Mouse (Mus musculus) myocyte (in vitro differentiated cells): Measurements from ENCODE around the gene Mpg.

Source experiments
- E2F4 ChIP-seq: IDR thresholded peaks from one replicate; pipeline ENCODE4 v1.6.1; 2011; ENCODE audit warnings: mild to moderate bottlenecking, control low read depth, moderate library complexity; ENCODE audit not compliant: insufficient read depth
- MYOD1 ChIP-seq, 3 experiments: IDR thresholded peaks; one replicate each; pipeline ENCODE4 v1.6.1; 2011; ENCODE audit warnings: control low read depth in 2 of 3, low read depth in 2 of 3, mild to moderate bottlenecking in 2 of 3, moderate library complexity in 1 of 3; ENCODE audit not compliant: insufficient read length in 2 of 3, control insufficient read depth in 1 of 3
- POLR2A ChIP-seq: IDR thresholded peaks from one replicate; pipeline ENCODE4 v1.6.1; 2011; ENCODE audit warnings: low read depth, mild to moderate bottlenecking, control low read depth, moderate library complexity; ENCODE audit not compliant: insufficient read length
- POLR2AphosphoS2 ChIP-seq: IDR thresholded peaks from one replicate; pipeline ENCODE4 v1.6.1; 2011; ENCODE audit warnings: low read depth, control low read depth; ENCODE audit not compliant: insufficient read length
- TCF3 ChIP-seq: IDR thresholded peaks from one replicate; pipeline ENCODE4 v1.6.1; 2011; ENCODE audit warnings: low read depth, control low read depth; ENCODE audit not compliant: insufficient read length
- USF1 ChIP-seq: IDR thresholded peaks from one replicate; pipeline ENCODE4 v1.6.1; 2011; ENCODE audit warnings: low read depth, mild to moderate bottlenecking, control low read depth, moderate library complexity

- TF ChIP-seq MYOD1 (IDR thresholded peaks at IDR 0.05; ENCODE audit: control insufficient read depth in 1 of 3, insufficient read length in 2 of 3, low read depth in 2 of 3) (no peak), POLR2A (no peak), E2F4 (no peak), USF1 (no peak), POLR2AphosphoS2 (no peak), TCF3 (no peak)
These were observed 36.2 kb upstream of the Mpg start for GRCm38 (mm10) chr11:32190119-32190518.
